Mouse (Mus musculus): ENCODE data around the gene Phf23.
"Not testable (repeated sequence)": the region's sequence is repeated elsewhere in the genome, so short reads cannot be mapped to it uniquely, and the experiment has no call there.

Phf23 gene

DNA sequence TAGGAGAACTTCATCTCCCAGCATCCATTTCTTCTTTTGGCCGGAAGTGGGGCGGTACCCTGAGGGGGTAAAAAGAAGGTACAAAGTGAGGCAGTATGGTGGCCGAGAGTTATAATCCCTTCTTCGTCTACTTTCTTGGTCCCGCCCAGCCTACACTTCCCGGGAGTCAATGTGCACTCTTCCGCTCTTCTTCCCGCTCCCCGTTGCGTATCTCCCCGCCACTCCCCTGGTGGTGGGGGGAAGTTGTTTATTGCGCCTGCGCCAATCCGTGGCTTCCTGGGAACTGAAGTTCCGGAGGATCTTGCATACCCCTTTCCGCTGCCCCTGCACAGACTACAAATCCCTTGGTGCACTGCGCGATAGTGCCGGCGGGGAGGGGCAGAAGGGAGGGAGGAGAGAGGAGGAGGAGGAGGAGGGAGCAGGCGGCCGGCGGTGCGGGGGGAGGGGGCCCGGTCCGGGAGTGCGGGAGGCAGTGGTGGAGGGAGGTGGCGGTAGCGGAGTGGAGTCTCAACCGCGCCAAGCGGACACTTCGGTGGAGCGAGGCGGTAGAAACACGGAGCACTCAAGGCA lies at the start of gene Phf23:
Gene Phf23 (plus strand): TSS at position 387 of the 570 bp plus-strand sequence.
- DNase-seq (ENCODE audit: low spot score), result peak; percentile 97

DNA sequence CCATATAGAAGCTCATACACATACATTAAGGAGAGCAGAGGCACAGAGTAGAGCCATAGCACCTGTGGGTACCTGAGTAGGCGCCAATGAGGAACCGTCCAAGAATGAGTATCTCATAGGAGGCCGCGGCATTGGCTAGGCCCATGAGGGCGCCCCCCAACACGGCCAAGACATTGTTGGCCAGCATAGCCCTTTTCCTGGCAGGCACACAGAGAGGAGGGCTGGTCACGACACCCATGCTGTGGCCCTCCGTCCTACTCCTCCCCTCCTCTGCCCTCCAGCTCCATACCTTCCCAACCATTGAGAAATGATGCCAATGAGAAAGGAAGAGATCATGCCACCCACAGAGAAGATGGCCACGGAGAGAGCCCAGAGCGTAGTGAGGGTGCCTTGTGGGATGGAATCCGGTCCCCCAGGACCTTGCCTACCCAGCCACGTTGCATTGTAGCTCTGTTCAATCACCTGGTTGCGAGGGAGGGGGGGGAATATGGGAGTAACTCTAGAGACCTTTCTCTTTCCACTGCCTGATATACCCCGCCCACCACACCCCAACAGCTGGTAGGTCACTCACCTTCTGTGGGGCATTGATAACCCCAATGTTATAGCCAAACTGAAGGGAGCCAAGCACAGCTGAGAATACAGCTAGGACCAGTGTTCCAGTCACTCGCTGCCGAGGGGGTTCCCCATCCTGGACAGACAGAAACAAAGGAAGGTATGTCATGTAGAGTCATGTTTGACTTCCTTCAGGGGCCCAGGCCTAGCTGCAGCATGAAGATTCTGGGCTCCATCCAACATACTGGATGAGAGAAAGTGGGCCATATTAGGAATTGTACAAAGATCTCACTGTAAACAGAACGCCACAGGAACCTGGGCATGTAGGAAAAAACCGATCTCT lies 49.3 kb upstream of the Phf23 start:
- DNase-seq (ENCODE audit: low spot score), result no peak

DNA sequence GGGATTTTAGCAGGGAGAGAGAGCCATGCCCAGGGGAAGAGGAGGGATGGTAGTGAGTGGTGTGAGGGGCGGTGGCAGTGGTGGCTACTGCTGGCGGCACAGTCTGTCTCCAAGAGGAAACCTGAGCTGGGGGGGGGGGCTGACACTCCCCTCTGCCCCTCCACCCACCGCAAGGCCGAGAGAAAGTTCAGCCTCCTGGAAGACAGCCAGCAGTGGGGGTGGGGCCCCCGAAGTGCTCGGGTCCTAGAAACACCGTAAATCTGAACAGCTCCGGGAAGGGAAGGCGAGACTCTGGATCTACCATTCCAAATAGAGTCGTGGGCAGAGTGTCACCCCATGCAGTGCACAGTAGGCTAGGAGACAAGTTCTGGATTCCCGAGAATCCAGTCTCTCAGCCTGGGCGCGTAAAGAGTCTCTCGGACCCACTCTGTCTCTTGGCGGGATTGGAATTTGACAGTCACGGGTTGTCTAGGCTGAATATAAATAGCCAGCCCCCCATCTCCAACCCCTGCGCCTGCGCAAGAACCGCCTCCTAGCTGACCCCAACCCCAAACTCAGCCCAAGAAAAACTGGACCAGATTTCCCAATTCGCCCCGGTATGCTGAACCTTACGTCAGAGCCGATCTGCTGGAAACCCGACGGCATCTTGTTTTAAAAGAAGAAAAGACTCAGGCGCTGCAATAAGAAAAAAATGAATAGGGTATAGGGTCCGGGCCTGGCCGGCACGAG lies 48.1 kb upstream of the Phf23 start:
- no peak for DNase-seq (ENCODE audit: low spot score)

DNA sequence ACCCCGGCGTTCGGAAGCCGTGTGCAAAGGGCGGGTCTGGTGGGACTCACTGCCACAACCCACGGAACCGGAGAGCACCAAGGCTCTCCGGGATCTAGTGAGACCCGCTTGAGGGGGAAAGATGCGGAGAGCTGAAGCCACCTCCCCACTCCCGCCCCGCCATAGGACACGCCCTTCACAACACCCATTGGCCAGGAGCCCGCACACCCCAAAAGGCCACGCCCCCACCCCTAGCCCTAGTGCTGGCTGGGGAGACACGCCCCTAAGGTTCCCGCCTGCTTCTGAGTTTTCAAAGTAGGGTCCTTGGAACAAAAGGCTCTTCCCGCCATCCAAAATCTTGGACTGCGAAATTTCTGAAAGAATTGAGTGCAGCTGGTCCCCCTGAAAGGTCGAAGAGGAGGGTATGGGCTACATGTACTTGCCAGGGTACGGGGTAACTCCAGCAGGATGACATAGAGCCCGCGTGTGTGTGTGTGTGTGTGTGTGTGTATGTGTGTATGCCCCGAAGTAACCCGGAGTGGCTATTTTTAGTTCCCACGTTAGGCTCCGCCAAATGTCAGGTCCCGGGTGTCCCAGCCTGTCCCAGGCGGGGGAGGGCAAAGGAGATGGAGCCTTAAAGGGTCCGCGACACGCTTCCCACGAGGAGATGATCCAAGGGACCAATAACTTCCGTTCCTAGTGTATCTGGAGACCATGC lies 47.4 kb upstream of the Phf23 start, which contains the start of gene Slc2a4:
Gene Slc2a4 (minus strand): TSS at position 123 of the 697 bp plus-strand sequence.
- DNase-seq (ENCODE audit: low spot score), result no peak

DNA sequence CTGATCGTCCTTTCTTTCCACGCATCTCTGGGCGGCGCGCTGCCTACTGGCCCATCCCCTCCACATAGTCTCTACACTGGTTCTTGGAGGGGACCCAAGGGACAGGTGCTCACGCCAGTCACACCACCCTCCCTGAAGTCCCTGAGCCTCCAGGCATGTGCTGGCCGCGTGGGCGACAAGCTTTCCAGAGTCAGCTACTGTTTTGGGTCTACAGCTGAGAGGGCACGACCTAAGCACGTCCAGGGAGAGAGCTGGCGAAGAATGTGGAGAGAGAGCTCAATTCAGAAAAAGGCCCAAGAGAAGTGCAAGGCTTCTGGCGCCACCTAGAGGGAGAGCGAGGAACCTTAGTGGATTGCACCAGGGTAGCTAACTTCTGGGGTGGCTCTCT lies 46.8 kb upstream of the Phf23 start:
- DNase-seq (ENCODE audit: low spot score), result peak; percentile 58

DNA sequence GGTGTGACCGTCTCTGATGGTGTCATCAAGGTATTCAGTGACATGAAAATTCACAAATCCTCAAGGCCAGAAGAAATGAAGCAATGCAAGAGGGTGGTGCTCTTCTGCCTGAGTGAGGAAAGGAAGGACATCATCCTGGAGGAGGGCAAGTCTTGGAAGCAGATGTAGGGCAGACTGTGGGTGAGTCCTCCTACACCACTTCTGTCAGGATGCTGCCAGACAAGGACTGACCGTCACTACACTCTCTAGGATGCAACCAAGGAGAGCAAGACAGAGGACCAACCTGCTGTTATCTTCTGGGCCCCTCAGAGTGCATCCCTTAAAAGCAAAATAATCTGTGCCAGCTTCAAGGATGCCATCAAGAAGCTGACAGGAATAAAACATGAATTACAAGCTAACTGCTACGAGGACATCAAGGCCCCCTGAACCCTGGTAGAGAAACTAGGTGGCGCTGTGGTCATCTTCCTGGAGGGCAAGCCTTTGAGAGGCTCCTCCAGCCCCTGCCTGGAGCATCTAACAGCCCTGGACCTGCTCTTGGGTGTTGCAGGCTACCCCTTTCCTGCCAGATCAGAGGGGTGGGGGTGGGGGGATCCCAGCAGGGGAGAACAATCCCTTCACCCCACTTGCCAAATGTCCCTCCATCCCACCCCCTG lies 44.6 kb upstream of the Phf23 start:
- DNase-seq (ENCODE audit: low spot score), result no peak

DNA sequence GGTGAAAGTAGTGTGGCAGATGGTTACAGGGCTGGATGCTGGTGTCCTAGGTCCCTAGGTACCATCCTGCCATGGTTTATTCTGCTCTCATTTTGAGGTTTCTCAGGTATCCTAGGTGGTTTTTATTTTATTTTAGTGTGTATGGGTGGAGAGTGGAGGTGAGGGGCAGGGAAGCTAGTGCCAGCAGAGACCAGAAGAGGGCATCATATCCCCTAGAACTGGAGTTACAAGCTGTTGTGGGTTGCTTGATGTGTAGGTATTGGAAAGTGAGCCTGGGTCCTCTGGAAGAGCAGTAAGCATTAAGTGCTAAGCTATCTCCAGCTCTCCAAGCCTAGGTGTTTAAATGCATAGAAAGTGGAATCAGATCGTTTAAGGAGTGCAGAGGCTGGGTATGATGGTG lies 43.3 kb upstream of the Phf23 start:
- no peak for DNase-seq (ENCODE audit: low spot score)

DNA sequence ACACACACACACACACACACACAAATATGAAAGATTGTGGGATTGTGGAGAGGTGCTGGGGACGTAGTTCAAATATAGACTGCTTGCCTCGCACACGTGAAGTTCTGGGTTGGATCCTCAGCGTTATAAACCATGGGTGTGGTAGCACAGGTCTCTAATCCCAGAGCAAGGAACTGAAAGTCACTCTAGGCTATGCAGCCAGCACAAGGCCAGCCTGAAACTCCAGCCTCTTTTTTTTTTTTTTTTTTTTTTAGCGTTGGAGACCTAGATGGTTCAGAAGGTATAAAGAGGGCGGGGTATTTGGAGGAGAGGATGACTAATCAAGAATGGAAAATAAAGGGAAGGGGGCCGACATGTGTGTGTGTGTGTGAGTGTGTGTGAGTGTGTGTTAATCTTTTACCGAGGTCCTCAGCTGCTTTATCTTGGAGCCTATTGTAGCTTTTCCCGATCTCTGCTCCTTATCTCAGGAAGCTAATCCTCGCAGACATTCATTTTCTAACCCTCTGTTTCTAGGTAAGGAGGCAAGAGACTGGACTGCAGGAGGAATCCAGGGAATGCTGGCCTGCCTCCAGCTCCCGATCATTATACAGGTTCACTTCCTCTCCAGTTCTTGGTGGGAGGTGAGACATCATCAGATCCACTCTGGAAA lies 42.2 kb upstream of the Phf23 start:
- DNase-seq (ENCODE audit: low spot score), result no peak

DNA sequence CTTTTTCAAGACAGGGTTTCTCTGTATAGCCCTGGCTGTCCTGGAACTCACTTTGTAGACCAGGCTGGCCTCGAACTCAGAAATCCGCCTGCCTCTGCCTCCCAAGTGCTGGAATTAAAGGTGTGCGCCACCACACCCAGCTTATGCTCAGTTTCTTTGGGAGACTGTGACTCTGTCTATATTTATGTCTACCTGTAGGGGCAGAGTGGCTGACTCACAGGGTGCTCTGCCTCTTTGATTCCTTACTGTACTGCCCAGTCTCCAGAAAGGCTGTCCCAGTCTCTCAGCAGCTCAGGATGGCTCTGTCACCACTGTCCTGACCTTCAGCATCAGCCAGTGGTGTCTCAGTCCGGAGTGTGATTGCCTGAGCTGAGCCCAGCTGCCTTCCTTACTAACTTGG lies 40.0 kb upstream of the Phf23 start:
- DNase-seq (ENCODE audit: low spot score), result not testable (repeated sequence)

DNA sequence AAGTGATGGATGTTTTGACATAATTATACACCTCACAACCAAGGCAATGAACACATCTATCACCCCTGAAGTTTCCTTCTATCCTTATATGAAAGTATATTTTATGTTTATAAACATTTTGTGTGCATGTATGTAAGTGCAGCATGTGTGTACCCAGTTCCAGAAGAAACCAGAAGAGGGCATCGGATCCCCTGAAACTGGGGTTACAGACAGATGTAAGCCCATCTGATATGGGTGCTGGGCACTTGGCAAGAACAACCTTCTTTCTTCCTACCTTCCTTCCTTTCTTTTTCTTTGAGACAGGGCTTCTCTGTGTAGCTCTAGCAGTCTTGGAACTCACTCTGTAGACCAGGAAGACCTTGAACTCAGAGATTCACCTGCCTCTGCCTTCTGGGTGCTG lies 39.4 kb upstream of the Phf23 start:
- no peak for DNase-seq (ENCODE audit: low spot score)

DNA sequence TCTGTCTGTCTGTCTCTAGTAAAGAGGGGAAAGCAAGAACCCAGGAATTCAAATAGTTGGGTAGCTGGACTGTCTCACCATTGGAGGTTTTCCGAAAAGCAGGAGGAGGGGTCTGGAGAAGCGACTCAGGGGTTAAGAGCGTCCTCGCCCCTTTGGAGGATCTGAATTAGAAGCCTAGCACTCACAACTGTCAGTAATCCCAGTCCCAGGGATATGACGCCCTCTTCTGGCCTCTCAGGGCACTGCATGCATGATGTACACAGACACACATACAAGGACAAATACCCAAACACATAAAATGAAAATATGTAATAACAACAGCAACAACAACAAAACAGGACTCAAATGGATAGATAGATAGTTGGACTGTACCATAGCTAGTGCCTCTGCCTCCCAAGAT lies 35.0 kb upstream of the Phf23 start:
- DNase-seq (ENCODE audit: low spot score), result no peak

DNA sequence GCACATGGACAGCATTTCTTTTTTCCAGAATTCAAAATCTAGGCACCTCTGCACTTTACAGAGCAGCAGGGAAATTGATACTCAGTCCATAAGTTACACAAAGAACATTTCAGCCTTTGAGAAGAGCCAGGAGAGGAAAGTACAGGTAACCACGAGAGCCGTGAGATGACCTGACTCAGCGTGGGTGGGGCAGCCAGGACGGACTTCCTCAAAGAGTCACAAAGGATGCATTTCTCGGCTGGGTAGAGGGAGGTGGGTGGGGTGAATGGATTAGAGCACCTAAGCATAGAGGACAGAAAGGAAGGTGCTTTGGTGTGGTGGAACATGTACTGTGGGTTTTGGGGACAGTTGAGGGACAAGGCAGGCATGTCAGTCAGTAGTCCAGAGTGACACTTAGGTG lies 33.7 kb upstream of the Phf23 start:
- DNase-seq (ENCODE audit: low spot score), result no peak

DNA sequence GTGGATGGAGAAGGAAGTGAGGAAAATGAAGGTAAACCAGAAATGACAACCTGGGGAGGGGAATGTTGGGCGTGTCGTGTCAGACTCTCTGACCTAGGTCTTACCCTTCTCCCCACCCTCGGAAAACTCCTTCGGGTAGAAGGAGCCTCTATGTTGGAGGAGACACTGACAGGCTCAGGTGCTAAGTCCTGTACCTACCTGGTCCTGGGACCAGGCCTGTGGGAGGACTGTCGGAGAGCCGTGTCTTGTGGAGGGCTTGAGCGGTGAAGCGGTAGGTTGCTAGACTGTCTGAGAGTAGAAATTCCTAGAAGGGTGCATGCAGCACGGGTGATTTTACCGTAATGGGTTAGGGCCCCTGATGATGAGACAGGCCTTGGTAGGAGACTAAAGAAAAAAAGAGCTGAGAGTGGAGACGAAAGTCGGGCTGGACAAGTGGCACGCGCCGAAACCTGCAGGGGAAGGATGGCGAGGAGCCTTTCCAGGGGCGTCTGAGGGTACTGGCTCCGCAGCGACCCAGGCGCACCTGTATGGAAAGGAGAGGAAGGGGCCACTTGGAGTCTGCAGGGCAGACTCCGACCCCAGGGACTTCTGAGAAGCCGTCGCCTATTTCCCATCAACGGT lies 30.8 kb upstream of the Phf23 start, which contains the start of gene Cldn7:
Gene Cldn7 (plus strand): TSS at position 130 of the 621 bp plus-strand sequence.
- DNase-seq (ENCODE audit: low spot score), result no peak

DNA sequence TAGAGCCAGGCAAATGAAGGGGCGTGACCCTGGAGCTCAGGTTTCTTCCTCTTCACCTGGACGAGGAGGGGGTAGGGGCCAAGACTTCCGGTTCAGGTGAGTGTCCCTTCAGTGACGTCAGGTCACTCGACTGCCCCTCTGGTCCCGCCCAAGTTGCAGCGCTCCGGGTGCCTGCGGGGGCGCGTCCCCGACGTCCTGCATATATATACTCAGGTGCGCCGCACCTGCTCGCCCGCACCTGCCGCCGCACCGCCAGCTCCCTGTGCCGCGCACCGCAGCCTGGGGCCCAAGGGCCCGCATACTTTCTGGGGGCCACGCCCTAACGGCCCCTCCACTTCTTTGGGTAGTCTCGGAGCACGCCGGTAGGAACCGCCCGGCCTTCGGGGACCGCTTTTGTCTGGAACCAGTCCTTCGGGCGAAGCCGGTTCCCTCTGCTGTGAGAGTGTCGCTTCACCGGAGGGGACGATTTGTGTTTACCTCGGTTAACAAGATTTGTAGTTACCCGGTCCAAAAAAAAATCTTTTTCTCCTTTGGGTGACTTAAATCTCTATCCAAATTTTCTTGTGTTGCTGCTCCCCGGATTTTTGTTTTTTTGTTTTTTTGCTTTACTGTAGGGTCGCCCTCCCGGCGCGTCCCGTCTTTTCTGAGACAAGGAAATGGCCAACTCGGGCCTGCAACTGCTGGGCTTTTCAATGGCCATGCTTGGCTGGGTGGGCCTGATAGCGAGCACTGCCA lies 30.1 kb upstream of the Phf23 start:
- no peak for DNase-seq (ENCODE audit: low spot score)

DNA sequence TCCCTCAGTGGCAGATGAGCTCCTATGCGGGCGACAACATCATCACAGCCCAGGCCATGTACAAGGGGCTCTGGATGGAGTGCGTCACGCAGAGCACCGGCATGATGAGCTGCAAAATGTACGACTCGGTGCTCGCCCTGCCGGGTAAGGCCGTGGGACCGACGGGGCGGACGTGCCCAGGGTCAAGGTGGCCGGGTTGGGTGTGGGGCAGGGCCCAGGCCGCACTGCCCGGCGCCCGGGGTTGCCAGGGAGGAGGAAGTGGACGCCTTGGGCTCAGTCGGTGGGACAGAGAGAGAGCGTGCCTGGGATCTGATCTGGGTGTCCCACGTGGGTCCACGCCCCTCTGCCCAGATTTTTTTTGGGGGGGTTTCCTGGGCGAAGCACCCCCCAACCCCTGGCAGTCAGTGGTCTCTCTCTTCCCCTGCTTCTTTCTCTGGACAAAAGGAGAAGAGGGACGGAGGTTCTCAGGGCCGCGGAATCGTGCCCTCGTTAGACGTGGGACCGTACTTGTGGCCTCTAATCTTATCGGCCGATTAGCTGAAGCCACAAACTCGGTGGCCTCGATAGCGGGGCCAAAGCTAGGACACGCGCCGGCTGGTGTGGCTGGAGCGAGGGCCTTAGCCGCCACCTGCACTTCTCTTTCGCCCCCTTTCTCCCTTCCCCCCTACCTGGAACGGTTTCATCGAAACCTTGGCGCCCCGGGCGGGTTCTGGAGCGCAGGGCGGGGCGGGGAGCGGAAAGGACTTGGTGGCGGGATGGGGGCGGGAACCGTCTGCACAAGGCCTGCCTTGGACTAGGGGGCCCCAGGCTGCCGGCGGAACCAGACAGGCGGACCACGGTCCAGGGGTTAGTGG lies 29.3 kb upstream of the Phf23 start:
- DNase-seq (ENCODE audit: low spot score), result no peak

DNA sequence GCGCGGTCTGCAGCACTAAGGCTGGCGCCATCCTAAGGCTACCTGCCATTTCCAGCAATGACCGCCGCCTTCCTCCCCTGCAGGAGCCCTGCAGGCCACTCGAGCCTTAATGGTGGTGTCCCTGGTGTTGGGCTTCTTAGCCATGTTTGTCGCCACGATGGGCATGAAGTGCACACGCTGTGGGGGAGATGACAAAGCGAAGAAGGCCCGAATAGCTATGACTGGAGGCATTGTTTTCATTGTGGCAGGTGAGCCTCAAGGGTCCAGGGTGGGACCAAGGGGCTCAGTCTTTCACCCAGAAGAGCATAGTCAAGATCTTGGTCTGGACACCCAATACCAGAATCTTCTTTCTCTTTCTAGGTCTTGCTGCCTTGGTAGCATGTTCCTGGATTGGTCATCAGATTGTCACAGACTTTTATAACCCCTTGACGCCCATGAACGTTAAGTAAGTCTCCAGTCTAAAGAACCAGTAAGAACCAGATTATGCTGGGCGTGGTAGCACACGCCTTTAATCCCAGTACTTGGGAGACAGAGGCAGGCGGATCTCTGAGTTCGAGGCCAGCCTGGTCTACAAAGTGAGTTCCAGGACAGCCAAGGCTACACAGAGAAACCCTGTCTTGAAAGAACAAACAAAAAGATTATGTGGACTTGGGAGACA lies 28.6 kb upstream of the Phf23 start:
- DNase-seq (ENCODE audit: low spot score), result no peak

DNA sequence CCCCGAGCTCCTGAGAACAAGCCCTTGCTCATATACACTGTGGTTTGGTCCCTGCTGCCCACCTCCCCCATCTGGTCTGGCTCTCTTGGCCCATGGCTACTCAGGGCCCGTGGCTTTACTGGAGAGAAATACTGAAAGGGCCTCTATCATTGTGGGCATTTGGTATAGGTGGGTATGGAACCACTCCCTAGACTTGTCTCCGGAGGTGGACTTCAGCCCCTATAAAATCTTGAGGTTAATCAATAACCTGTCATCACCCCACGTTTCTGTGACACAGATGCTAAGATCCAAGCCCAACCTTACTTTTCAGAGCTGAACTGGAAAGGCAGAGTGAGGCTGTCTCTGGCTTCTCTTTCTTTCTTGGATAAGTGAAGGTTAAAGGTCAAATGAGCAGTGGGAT lies 26.8 kb upstream of the Phf23 start:
- no peak for DNase-seq (ENCODE audit: low spot score)

DNA sequence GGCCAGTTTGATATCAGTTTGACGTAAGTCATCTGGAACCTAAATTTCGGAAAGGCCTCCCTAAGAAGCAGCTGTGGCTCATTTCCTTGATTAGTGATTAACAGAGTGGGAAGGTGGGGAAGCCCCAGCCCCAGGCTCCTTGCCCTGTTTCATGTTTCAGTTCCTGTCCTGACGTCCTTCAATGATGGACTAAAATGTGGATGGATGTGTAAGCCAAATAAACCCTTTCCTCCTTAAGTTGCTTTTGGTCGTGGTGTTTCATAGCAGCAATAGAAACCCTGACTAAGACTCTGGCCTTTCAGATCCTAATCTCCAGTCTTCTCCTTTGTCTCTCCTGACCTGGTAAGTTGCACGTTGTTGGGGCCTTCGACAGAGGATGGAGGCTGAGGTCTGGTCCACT lies 25.4 kb upstream of the Phf23 start:
- no peak for DNase-seq (ENCODE audit: low spot score)

DNA sequence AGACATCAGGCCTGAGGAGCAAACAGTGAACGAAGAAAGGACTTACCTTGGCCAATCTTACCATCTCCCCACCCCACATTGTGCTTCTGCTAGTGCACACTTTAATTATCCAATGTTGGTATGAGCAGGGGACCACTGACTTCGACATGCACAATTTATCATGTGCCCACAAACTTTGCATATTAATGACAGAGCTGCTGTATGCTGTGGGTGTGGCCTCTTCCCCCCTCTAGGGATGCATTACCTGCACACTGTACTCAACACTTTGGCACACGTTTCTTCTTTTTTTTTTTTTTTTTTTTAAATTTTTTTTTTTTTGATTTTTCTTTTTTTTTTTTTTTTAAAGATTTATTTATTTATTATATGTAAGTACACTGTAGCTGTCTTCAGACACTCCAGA lies 24.8 kb upstream of the Phf23 start:
- DNase-seq (ENCODE audit: low spot score), result no peak
